Mouse (Mus musculus) heart, adult 18-20 months (tissue): ENCODE results near the gene Xntrpc. TPM values are rescaled to one million over a fixed set of nuclear protein-coding genes. Genes with fewer than 3 reads are reported as not detected.

Source experiments
- total RNA-seq, 2 experiments: library from RNA; stranded (reverse); gene quantifications; 2 replicates each; pipeline ENCODE4 v1.2.3; 2021

Gene Xntrpc
- total RNA-seq, 2 experiments from 2014 or later: 0.44 to 0.74 TPM

Other genes with a start within 250 kb of the Xntrpc start
- under 1 TPM; 0.18 to 0.27 TPM for gene Phox2a, start 247.4 kb upstream of the Xntrpc start, total RNA-seq
- gene Inppl1, start 227.5 kb upstream of the Xntrpc start, total RNA-seq: 100 to 1,000 TPM; 184 to 200 TPM
- 1 to 10 TPM; 5.0 to 7.5 TPM for gene Folr2, start 208.5 kb upstream of the Xntrpc start, total RNA-seq
- 10 to 100 TPM; 16.8 to 17.2 TPM for gene Anapc15, start 202.0 kb upstream of the Xntrpc start, total RNA-seq
- not detected for gene Folr1, start 194.9 kb upstream of the Xntrpc start, total RNA-seq
- 100 to 1,000 TPM; 117 TPM for gene Lamtor1, start 159.8 kb upstream of the Xntrpc start, total RNA-seq
- gene Tomt, start 159.4 kb upstream of the Xntrpc start, total RNA-seq: not detected
- gene Lrrc51, start 131.8 kb upstream of the Xntrpc start, total RNA-seq: 1 to 10 TPM; 4.1 to 5.7 TPM
- 10 to 100 TPM; 89.0 to 95.0 TPM for gene Numa1, start 131.6 kb upstream of the Xntrpc start, total RNA-seq
- gene Il18bp, start 47.0 kb upstream of the Xntrpc start, total RNA-seq: 10 to 100 TPM in 1 of 2 experiments, 1 to 10 TPM in 1; 7.4 to 11.9 TPM
- 10 to 100 TPM; 24.5 TPM for gene Rnf121, start 244 bp upstream of the Xntrpc start, total RNA-seq
- 1 to 10 TPM; 4.9 to 6.9 TPM for gene Xndc1, start 202 bp upstream of the Xntrpc start, total RNA-seq
- gene Trpc2, start 17.4 kb downstream of the Xntrpc start, total RNA-seq: under 1 TPM; 0.15 to 0.90 TPM
- 100 to 1,000 TPM; 268 to 300 TPM for gene Art1, start 36.0 kb downstream of the Xntrpc start, total RNA-seq
- gene Art5, start 43.8 kb downstream of the Xntrpc start, total RNA-seq: 10 to 100 TPM; 15.2 to 22.8 TPM
- not detected for gene Chrna10, start 51.1 kb downstream of the Xntrpc start, total RNA-seq
- 10 to 100 TPM; 31.0 to 35.4 TPM for gene Nup98, start 144.5 kb downstream of the Xntrpc start, total RNA-seq
- 10 to 100 TPM; 77.6 to 82.5 TPM for gene Pgap2, start 144.5 kb downstream of the Xntrpc start, total RNA-seq
- 10 to 100 TPM; 19.6 to 26.9 TPM for gene Rhog, start 190.3 kb downstream of the Xntrpc start, total RNA-seq
- gene Stim1, start 202.1 kb downstream of the Xntrpc start, total RNA-seq: 10 to 100 TPM; 20.7 to 25.8 TPM